In the genomic region with DNA sequence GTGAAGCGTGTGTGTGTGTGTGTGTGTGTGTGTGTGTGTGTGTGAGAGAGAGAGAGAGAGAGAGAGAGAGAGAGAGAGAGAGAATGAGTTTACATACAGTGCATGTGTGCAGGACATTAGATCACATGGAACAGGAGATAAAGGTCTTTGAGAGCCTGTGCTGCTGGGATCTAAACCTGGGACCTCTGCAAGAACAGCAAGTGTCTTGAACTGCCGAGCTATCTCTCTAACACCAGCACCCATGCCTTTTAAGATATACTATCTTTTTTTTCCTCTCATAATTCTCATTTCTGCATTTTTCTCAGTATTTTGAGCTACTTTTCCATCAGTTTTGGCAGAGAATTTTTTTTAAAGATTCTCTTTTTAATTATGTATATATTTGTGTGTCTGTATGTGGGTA, we compare ENCODE assay signal across 18 mouse cellular contexts. TPM values are rescaled to one million over a fixed set of nuclear protein-coding genes. Genes with fewer than 3 reads are reported as not detected.
"Had no signal": no experiment of that assay in that cellular context is flagged by ENCODE, and none has a peak within 500 bp of the region (broad histone marks: within the 10 kb centered on the region; RNA-seq: fewer than 3 reads in every experiment).

No protein-coding gene starts in this region.

- H3K9ac ChIP-seq: limb, embryonic 15.5 days; lung, embryonic 14.5 days; midbrain, embryonic 13.5 days; neural tube, embryonic 12.5 days; stomach, embryonic 15.5 days had no signal

- H3K4me2 ChIP-seq: limb, embryonic 15.5 days; lung, embryonic 14.5 days; midbrain, embryonic 13.5 days; neural tube, embryonic 12.5 days; stomach, embryonic 15.5 days had no signal

- H3K9me3 ChIP-seq: limb, embryonic 15.5 days; megakaryocyte, embryonic 14.5 days; midbrain, embryonic 13.5 days; neural tube, embryonic 12.5 days; stomach, embryonic 15.5 days had no signal

- H3K36me3 ChIP-seq: limb, embryonic 15.5 days; midbrain, embryonic 13.5 days; neural tube, embryonic 12.5 days; stomach, embryonic 15.5 days had no signal

- H3K4me3 ChIP-seq: left cerebral cortex, adult 2 months; limb, embryonic 15.5 days; megakaryocyte, embryonic 14.5 days; midbrain, embryonic 13.5 days; neural tube, embryonic 12.5 days; stomach, embryonic 15.5 days had no signal

- DNase-seq: retina, postnatal 1 day; thymus, adult 2 months; thymus, postnatal 25 days had no signal

- H3K27me3 ChIP-seq: limb, embryonic 15.5 days; neural tube, embryonic 12.5 days; stomach, embryonic 15.5 days had no signal

- ATAC-seq: intestine, embryonic 16.5 days; midbrain, embryonic 13.5 days had no signal

- H3K27ac ChIP-seq: kidney, postnatal 0 days; left cerebral cortex, adult 2 months; limb, embryonic 15.5 days; midbrain, embryonic 13.5 days; neural tube, embryonic 12.5 days; stomach, embryonic 15.5 days had no signal

RNA-seq across cellular contexts. Expression of gene Art1, which starts 2.0 kb away (rescaled TPM):
- total RNA-seq: layer of hippocampus, adult 18-20 months; layer of hippocampus, postnatal 14 days; left cerebral cortex, adult 2 months; left cerebral cortex, postnatal 14 days; neutrophil, adult 5-6 weeks had no signal

RNA-seq across cellular contexts. Expression of gene Art5, which starts 5.7 kb away (rescaled TPM):
- total RNA-seq: layer of hippocampus, adult 18-20 months; layer of hippocampus, postnatal 14 days; left cerebral cortex, adult 2 months; left cerebral cortex, postnatal 14 days had no signal

RNA-seq across cellular contexts. Expression of gene Chrna10, which starts 13.1 kb away (rescaled TPM):
- total RNA-seq: layer of hippocampus, adult 18-20 months had no signal
- polyA plus RNA-seq: kidney, postnatal 0 days; limb, embryonic 11.5 days; limb, embryonic 15.5 days; lung, embryonic 14.5 days; midbrain, embryonic 13.5 days; neural tube, embryonic 12.5 days; stomach, embryonic 15.5 days had no signal

RNA-seq across cellular contexts. Expression of gene Trpc2, which starts 20.6 kb away (rescaled TPM):
- polyA plus RNA-seq: intestine, embryonic 16.5 days; kidney, postnatal 0 days; limb, embryonic 11.5 days; limb, embryonic 15.5 days; lung, embryonic 14.5 days; midbrain, embryonic 13.5 days; stomach, embryonic 15.5 days; testis, adult 2 months had no signal
